ENCODE assay signal across 6 mouse cellular contexts in genomic region chr13:96317161-96317560, GRCm38 (mm10).
DNase-seq lines count a peak whose midpoint lies in the region; ATAC-seq and TF ChIP-seq lines count a peak whose summit lies in the region.
"Not testable (repeated sequence)": the region's sequence is repeated elsewhere in the genome, so short reads cannot be mapped to it uniquely, and the experiment has no call there.

No protein-coding gene starts in this region.

- DNase-seq in 3T3-L1 (ENCODE audit: low read depth, low spot score): peak; percentile 4
- peak; percentile 9 for DNase-seq in R1 (ENCODE audit: low read depth, low spot score)
- DNase-seq in embryo, embryonic 10.5 days (ENCODE audit: low spot score): peak; percentile 30
- peak; percentile 24 for DNase-seq in limb, embryonic 14.5 days (ENCODE audit: low spot score)
- peak; percentile 64 for DNase-seq in neural tube, embryonic 11.5 days (ENCODE audit: low spot score)
- DNase-seq in thymus, postnatal 0 days (ENCODE audit: low spot score): peak; percentile 32

- ATAC-seq in limb, embryonic 14.5 days (ENCODE audit: low FRiP score, low read depth); neural tube, embryonic 11.5 days (ENCODE audit: insufficient read depth, low FRiP score, low TSS enrichment): not testable (repeated sequence)

- not testable (repeated sequence) for H3K9ac ChIP-seq in limb, embryonic 14.5 days (ENCODE audit: low read depth, low read length, severe bottlenecking); neural tube, embryonic 11.5 days (ENCODE audit: low read length)

- H3K4me3 ChIP-seq in limb, embryonic 14.5 days (replicated peaks; ENCODE audit: low read length); neural tube, embryonic 11.5 days (ENCODE audit: low read depth, low read length): not testable (repeated sequence)

- not testable (repeated sequence) for H3K27ac ChIP-seq in limb, embryonic 14.5 days (replicated peaks; ENCODE audit: low read depth, low read length); neural tube, embryonic 11.5 days (ENCODE audit: low read depth, low read length)

- not testable (repeated sequence) for H3K36me3 ChIP-seq in limb, embryonic 14.5 days (ENCODE audit: control insufficient read depth, insufficient read depth, low read length); neural tube, embryonic 11.5 days (ENCODE audit: control insufficient read depth, insufficient read depth, low read length)

- not testable (repeated sequence) for H3K27me3 ChIP-seq in limb, embryonic 14.5 days (ENCODE audit: control insufficient read depth, insufficient read depth, low read length); neural tube, embryonic 11.5 days (ENCODE audit: control insufficient read depth, insufficient read depth, low read length)

- not testable (repeated sequence) for H3K4me1 ChIP-seq in limb, embryonic 14.5 days (ENCODE audit: control insufficient read depth, insufficient read depth, low read length); neural tube, embryonic 11.5 days (ENCODE audit: control insufficient read depth, insufficient read depth, low read length)

- H3K9me3 ChIP-seq in limb, embryonic 14.5 days (ENCODE audit: control insufficient read depth, low read length); neural tube, embryonic 11.5 days (ENCODE audit: control insufficient read depth, low read length): not testable (repeated sequence)

- 90% methylated on average over 1 of the region's 1 CpGs for WGBS in limb, embryonic 14.5 days
- WGBS in neural tube, embryonic 11.5 days: 89% methylated on average over 1 of the region's 1 CpGs

- not testable (repeated sequence) for H3K4me2 ChIP-seq in limb, embryonic 14.5 days (replicated peaks; ENCODE audit: low read depth, low read length, severe bottlenecking); neural tube, embryonic 11.5 days (ENCODE audit: low read depth)

- TF ChIP-seq POLR2A in limb, embryonic 14.5 days (IDR thresholded peaks at IDR 0.05; ENCODE audit: borderline replicate concordance, extremely low read depth, insufficient read depth, insufficient read length): not testable (repeated sequence)

Comparison
In these comparisons a context has a peak if more than half of its experiments do, and no peak if none do; other contexts are left out.
1. DNase-seq: peak in every context shown above with its lines; median percentile 64 in neural tube, embryonic 11.5 days; 32 in thymus, postnatal 0 days; 30 in embryo, embryonic 10.5 days; 24 in limb, embryonic 14.5 days; 9 in R1; 4 in 3T3-L1.